Mouse (Mus musculus) retina, embryonic 14.5 days (tissue): ENCODE data around the gene Neurog2.

Experiments used
- DNase-seq: peaks from one replicate; pipeline ENCODE4 v3.0.0-alpha.2; 2015; ENCODE audit warnings: low spot score

The Neurog2 gene

GRCm38 (mm10) chr3:127646156-127646825 lies 13.4 kb downstream of the Neurog2 start:
- peak; percentile 82 for DNase-seq

- no peak for DNase-seq
Measured at GRCm38 (mm10) chr3:127651742-127652653, 19.1 kb downstream of the Neurog2 start.

- DNase-seq = no peak
Measured at GRCm38 (mm10) chr3:127660712-127661111, 27.8 kb downstream of the Neurog2 start.

- DNase-seq = peak; percentile 51
Measured at GRCm38 (mm10) chr3:127661646-127662531, 29.0 kb downstream of the Neurog2 start.

GRCm38 (mm10) chr3:127679703-127680102 lies 46.8 kb downstream of the Neurog2 start:
- DNase-seq = no peak
